Mouse (Mus musculus) liver, adult (tissue): ENCODE measurements around the gene Gm49318.

Experiments used
- GATA4 ChIP-seq: IDR thresholded peaks from 2 replicates; pipeline ENCODE4 v1.6.1; 2014; ENCODE audit warnings: mild to moderate bottlenecking, low read length; ENCODE audit not compliant: insufficient replicate concordance

Gm49318 gene

DNA sequence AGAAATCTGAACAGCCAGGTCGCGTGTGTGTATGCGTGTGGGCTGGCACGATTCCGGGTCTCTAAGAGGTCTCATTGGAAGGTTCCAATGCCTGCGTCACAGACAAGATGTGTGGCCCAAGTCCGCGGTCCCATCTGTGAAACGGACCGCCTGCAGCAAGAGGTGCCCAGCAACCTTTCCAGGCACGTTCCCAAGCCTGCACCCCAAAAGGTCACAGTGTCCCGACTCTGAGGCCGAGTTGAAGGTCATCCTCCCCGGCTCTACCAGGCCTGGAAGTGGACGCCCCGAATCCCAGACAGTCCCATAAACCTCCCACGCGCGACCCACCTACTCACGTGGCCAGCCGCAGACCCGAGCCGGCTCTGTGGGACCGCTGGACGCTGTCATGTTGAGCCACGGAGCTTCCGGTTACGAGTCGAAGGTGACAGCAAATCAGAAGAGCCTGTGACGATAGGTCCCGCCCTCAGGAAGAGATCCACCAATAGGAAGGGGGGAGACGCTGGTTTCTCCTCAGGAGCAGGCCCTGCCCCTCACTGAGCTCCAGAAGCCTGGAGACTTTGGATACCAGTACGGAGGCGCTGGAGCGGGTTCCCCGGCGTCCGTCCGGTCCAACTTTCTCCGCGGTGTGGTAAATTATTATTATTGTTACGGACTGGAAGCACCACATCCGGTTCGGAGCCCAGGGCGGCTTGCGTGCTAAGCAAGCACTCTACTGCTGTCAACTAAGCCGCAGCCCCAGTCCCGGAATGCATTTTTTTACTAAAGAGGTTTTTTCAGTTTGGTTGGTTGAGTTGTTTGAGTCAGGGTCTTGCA is 14.2 kb upstream of the Gm49318 start, which contains the start of gene Ecsit:
Ecsit (minus strand) TSS at position 417 of the 813 bp plus-strand sequence.
- no peak for TF ChIP-seq GATA4

DNA sequence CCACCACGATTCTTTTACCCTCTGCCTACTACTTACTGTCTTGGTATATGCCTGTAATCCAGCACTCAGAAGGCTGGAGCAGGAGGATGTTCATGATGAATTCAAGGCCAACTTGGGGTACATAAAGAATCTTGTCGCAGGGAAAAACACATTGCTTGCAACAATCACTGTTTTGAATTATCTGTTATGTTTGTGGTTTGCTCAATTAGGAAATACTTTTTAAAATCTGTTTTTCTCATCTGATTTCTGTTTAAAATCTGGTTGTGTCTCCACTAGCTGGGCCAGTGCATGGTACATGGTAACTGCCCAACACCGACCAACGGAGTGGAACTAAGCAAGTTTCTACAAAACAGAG is 13.6 kb upstream of the Gm49318 start:
- no peak for TF ChIP-seq GATA4

- TF ChIP-seq GATA4: no peak
Measured at GRCm38 (mm10) chr9:22076223-22076622, 5.2 kb upstream of the Gm49318 start.

DNA sequence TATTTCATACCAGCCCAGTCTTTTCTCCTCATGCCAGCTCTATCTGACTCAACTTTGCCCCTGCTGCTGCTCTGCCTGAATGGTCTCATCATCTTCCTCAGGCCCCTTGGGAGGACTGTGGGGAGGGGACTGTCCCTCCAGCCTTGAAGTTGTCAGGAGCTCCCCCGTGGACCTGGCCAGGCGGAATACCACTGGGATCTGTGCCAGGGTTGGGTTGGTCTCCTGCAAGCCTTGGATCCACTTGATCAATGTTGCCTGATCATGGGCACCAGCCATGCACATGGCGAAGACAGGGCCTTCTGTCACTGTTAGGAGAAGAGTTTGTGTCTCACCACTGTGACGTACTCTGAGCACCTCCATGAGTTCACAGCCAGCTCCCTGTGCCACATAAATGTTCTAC is 1.2 kb upstream of the Gm49318 start:
- TF ChIP-seq GATA4: no peak

DNA sequence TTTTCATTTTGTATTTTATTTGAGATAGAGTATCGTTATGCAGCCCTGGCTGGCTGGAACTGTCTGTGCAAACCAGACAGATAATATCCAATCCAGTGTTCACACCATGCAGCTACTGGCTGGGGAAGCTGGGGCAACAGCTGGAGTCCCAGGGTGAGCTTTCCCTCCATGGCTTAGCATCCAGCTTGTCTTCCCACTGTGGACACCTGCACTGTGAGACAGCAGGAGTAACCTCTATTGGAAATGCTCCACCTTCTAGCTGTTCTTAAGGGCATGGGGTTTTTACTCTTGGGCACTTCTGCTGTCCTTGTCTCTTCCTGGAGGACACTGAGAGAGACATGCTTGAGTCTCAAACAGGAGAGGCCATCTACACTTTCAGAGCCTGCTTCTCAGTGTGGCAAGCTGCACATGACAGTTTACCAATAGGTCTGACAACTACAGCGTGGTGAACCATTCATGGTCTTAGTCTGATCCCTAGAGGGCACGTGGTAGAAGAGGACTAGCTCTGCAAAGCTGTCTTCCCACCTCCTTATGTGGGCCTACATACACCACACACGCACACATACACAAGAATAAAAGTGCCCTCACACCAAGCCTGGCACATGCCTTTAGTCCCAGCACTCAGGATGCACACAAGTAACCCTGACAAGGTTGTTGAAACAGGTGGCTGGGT is 1.0 kb downstream of the Gm49318 start:
- no peak for TF ChIP-seq GATA4

- TF ChIP-seq GATA4: no peak
Measured at GRCm38 (mm10) chr9:22067195-22067594, 3.9 kb downstream of the Gm49318 start.

- TF ChIP-seq GATA4: no peak
Measured at GRCm38 (mm10) chr9:22066433-22066832, 4.6 kb downstream of the Gm49318 start.

DNA sequence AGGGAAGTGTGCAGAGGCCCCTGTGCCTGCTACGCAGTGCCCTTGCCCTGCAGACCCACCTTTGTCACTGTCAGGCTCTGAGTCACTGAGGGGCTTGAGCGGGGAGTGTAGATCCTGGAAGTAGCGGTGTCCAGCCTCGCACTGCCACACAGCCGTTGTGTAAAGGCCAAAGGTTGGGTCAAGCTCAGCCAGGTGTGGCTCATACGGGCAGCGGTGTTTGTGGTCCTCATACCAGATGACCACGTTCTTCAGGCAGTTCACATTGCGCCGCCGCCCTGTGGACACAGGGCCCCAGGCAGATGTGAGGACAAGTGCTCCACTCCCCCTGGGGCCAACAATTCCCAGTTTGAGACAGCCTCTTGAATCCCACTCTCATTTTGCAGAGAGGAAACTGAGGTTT is 5.4 kb downstream of the Gm49318 start:
- no peak for TF ChIP-seq GATA4

- TF ChIP-seq GATA4: no peak
Measured at GRCm38 (mm10) chr9:22064341-22064740, 6.7 kb downstream of the Gm49318 start.

- TF ChIP-seq GATA4: no peak
Measured at GRCm38 (mm10) chr9:22061339-22061738, 9.7 kb downstream of the Gm49318 start.

GRCm38 (mm10) chr9:22058011-22058424 is 13.0 kb downstream of the Gm49318 start:
- no peak for TF ChIP-seq GATA4

DNA sequence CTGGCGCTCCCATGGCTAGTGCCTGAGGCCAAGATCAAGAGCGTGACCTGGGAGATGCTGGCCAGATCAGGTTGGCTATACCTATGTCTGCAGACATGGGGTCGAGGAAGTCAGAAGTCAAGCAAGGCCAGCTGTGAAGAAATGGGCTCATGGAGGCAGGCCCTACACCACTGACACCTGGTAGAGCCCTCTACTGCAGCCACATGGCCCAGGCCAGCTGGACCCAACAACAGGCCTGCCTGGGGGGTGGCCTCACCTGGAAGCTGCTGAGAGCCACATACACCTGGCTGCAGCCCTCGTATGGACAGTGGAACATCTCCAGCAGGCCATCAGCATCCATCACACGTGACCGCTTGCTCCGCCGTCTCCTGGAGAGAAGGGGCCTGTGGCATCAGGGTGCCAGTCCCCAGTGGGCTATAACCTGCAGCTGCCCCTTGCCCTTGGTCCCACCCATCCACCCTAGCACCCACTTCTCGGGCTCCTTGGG is 14.0 kb downstream of the Gm49318 start:
- no peak for TF ChIP-seq GATA4

DNA sequence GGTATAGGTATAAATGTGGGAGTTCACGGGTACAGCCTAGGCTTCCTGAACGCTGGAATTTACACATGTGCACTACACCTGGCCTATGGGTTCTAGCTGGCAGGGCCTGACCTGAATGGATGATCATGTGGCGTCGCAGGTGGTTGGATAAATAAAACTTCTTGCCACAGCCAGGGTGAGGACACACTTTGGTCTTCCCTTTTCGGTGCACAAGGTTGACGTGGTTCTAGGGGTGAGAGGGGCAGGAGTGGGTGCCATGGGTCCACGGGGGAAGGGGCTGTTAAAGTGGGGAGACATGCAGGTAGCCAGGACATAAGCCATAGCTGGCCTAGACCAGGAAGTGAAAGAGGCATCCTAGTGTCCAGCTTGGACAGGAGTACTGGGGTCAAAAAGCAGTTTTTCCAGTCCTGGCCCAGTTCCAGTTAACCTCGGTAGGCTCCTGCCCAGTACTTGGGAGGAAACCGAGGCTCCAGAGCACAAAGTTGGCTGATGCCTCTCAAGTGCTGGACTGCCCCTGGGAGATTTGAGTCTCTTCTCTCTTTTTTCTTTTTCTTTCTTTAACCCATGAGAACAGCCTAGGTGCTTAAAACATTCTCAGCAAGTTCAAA is 14.7 kb downstream of the Gm49318 start:
- no peak for TF ChIP-seq GATA4

- TF ChIP-seq GATA4: no peak
Measured at GRCm38 (mm10) chr9:22055713-22056112, 15.3 kb downstream of the Gm49318 start.

- no peak; the same call in 1 of the 2 replicates for TF ChIP-seq GATA4
Measured at GRCm38 (mm10) chr9:22054411-22055076, 16.5 kb downstream of the Gm49318 start.
